Mouse (Mus musculus): Measurements from ENCODE around the gene Tmem206. TPM values are rescaled to one million over a fixed set of nuclear protein-coding genes. Genes with fewer than 3 reads are reported as not detected.

Gene Tmem206
- polyA plus RNA-seq, 1 experiment from 2014 or later = 6.7 TPM

DNA sequence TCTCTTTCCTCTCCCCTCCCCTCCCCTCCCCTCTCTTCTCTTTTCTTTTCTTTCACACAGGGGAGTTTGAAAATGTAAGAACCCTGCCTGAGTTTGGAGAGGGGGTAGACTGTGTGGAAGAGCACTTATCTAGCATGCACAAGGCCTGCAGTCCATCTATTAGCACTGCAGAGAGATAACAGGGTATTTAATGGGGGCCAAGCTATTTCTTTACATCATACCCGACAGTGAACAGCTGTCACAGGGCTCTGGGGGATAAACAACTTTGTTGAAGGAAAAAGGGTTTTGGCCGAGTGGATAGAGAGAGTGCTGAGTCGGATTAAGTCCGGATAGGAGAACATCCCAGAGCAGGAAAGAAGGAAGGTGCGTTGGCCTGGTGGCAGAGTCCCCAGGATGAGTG is 23.3 kb downstream of the Tmem206 start:
- TF ChIP-seq EP300 (optimal IDR thresholded peaks at IDR 0.05) = no peak
- TF ChIP-seq CTCF (IDR thresholded peaks at IDR 0.05; ENCODE audit: low read depth) = no peak
- peaks cover 9% of the 10 kb centered on the region; the same call in 1 of the 2 replicates for H3K36me3 ChIP-seq (ENCODE audit: control insufficient read depth, insufficient read depth, low read length)
- 0 out of 2 replicates have a peak overlapping the region, but pooled peaks have one; percentile 49 for H3K27ac ChIP-seq (replicated peaks)
- no peak overlapping the region for H3K9ac ChIP-seq (ENCODE audit: low read length)
- H3K4me1 ChIP-seq (replicated peaks; ENCODE audit: control insufficient read depth, insufficient read depth) = no peaks in the 10 kb centered on the region
- no peaks in the 10 kb centered on the region for H3K27me3 ChIP-seq (ENCODE audit: control insufficient read depth, insufficient read depth, low read length)
- no peaks in the 10 kb centered on the region for H3K9me3 ChIP-seq (ENCODE audit: control insufficient read depth, low read length)
- DNase-seq (ENCODE audit: low spot score) (no peak), ATAC-seq (ENCODE audit: low FRiP score, low TSS enrichment) (no peak; the same call in 1 of the 2 replicates)
- no peak overlapping the region for H3K4me3 ChIP-seq (ENCODE audit: low read depth, low read length)
- 30% methylated on average over 5 of the region's 5 CpGs for WGBS
- no peak overlapping the region for H3K4me2 ChIP-seq (replicated peaks; ENCODE audit: low read depth)

DNA sequence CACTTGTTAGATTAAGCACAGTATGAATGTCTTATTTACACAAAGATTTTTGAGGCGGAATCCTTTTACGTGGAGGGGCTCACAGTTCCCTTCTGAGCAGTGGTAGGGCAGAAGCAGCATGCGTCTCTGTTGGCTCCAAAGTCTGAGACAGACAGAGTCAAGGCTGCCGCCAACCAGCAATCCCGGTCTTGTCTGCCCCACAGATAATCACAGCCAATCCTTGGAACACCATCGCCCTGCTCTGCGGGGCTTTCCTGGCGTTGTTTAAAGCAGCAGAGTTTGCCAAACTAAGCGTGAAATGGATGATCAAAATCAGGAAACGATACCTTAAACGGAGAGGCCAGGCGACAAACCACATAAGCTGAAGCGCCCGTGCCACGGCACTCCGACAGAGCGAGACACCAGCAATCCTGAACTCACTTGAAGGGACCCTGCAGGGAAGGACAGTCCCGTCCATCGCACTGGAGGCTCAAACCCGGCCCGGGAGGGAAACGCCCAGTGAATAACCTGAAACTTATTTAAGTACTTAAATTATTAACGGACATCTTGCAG is 23.9 kb downstream of the Tmem206 start:
- ATAC-seq (ENCODE audit: low FRiP score, low TSS enrichment) (no peak), DNase-seq (ENCODE audit: low spot score) (no peak)
- WGBS = 63% methylated on average over 23 of the region's 23 CpGs

DNA sequence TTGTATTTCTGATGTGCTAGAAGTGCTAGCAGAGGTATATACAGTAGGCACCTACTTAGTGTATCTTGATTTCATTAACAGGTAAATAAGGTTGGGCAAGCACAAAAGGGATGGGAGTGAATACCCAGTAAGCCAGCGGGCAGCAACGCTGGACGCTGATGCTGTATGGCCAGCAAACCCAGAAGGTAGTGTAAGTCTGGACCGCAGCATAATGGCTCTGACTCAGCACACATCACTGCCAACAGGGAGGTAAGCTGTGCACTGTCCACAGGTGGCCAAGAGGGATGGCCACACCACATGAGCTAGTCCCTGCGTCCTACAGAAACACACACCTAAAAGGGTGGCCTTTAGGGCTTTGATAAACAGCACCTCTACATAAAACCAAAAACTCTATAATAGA is 24.6 kb downstream of the Tmem206 start:
- Histone ChIP-seq H3K4me1 (replicated peaks; ENCODE audit: control insufficient read depth, insufficient read depth) (no peaks in the 10 kb centered on the region), H3K4me3 (ENCODE audit: low read depth, low read length) (no peak overlapping the region), H3K27me3 (ENCODE audit: control insufficient read depth, insufficient read depth, low read length) (no peaks in the 10 kb centered on the region), H3K9ac (ENCODE audit: low read length) (no peak overlapping the region), H3K9me3 (ENCODE audit: control insufficient read depth, low read length) (no peaks in the 10 kb centered on the region), H3K36me3 (ENCODE audit: control insufficient read depth, insufficient read depth, low read length) (peaks cover 11% of the 10 kb centered on the region; the same call in 1 of the 2 replicates), H3K27ac (replicated peaks) (no peak overlapping the region), H3K4me2 (replicated peaks; ENCODE audit: low read depth) (no peak overlapping the region)
- DNase-seq (ENCODE audit: low spot score) (no peak), ATAC-seq (ENCODE audit: low FRiP score, low TSS enrichment) (no peak)
- 95% methylated on average over 5 of the region's 5 CpGs for WGBS
- TF ChIP-seq CTCF (IDR thresholded peaks at IDR 0.05; ENCODE audit: low read depth) (no peak), EP300 (optimal IDR thresholded peaks at IDR 0.05) (no peak)

More for the DNA sequence above, 23.9 kb downstream of the Tmem206 start:
- no peak overlapping the region for H3K4me3 ChIP-seq (ENCODE audit: low read depth, low read length)
- no peaks in the 10 kb centered on the region for H3K27me3 ChIP-seq (ENCODE audit: control insufficient read depth, insufficient read depth, low read length)
- H3K36me3 ChIP-seq (ENCODE audit: control insufficient read depth, insufficient read depth, low read length) = peaks cover 13% of the 10 kb centered on the region; the same call in 1 of the 2 replicates
- H3K9me3 ChIP-seq (ENCODE audit: control insufficient read depth, low read length) = no peaks in the 10 kb centered on the region
- H3K9ac ChIP-seq (ENCODE audit: low read length) = no peak overlapping the region
- no peak for TF ChIP-seq CTCF (IDR thresholded peaks at IDR 0.05; ENCODE audit: low read depth)
- H3K4me1 ChIP-seq (replicated peaks; ENCODE audit: control insufficient read depth, insufficient read depth) = no peaks in the 10 kb centered on the region
- H3K4me2 ChIP-seq (replicated peaks; ENCODE audit: low read depth) = no peak overlapping the region
- H3K27ac ChIP-seq (replicated peaks) = 0 out of 2 replicates have a peak overlapping the region, but pooled peaks have one; percentile 49

DNA sequence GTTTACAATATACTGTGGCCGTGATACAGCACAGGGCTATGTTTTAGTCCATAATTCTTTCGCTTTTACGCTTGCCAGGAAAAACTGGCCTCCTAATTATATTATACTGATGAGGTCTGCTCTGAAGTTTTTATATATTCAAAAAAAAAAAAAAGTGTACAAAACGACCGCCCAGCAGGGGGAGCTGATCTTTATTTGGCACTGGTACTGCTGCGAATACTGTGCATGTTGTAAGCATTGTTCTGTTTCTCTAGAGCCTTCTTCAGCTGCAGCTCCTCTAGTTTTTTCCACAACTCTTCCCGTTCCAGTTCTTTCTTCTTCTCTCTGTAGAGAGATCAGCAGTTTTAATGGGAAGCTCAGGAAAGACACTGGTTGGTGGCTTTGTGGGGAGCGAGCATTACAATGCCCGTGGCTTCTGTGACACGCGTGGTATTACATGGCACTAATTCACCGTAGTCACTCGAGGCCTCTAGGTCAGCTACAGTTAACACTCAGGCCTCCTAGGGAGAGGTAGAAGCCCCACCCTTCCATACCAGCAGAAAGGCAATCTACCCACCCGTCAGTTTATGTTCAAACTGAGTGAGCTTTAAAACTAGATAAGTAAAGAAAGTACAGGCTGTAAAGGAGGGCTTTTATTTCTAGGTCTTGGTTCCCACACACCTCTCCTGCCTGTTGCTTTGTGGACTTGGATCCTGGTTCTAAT is 27.2 kb downstream of the Tmem206 start:
- H3K4me1 ChIP-seq (replicated peaks; ENCODE audit: control insufficient read depth, insufficient read depth) = no peaks in the 10 kb centered on the region
- peak; percentile 62 for DNase-seq (ENCODE audit: low spot score)
- no peaks in the 10 kb centered on the region for H3K27me3 ChIP-seq (ENCODE audit: control insufficient read depth, insufficient read depth, low read length)
- no peaks in the 10 kb centered on the region for H3K9me3 ChIP-seq (ENCODE audit: control insufficient read depth, low read length)
- no peak for ATAC-seq (ENCODE audit: low FRiP score, low TSS enrichment)
- no peak overlapping the region for H3K4me2 ChIP-seq (replicated peaks; ENCODE audit: low read depth)
- H3K4me3 ChIP-seq (ENCODE audit: low read depth, low read length) = no peak overlapping the region
- H3K36me3 ChIP-seq (ENCODE audit: control insufficient read depth, insufficient read depth, low read length) = peaks cover 15% of the 10 kb centered on the region; the same call in 1 of the 2 replicates
- no peak overlapping the region for H3K9ac ChIP-seq (ENCODE audit: low read length)
- TF ChIP-seq CTCF (IDR thresholded peaks at IDR 0.05; ENCODE audit: low read depth) (peak; percentile 73), EP300 (optimal IDR thresholded peaks at IDR 0.05) (no peak)
- 61% methylated on average over 14 of the region's 14 CpGs for WGBS
- no peak overlapping the region; the same call in 1 of the 2 replicates for H3K27ac ChIP-seq (replicated peaks)

DNA sequence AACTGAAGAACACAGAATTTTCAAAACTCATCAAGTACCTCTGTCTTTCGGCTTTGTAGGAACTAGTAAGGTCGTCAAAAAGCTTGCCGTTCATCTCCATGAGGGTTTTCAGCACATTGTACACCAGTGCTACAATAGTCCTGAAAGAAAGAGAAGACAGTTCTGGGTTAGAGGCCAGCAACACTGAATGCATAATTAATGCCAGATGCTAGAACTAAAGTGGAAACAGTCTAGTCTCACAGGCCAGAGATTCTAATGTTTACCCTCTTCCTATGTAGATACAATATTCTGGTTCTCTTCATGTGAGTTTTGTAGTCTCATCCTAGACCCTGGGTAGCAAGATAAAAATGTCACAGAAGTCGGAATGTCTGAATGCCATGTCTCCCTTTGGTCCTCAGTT is 28.1 kb downstream of the Tmem206 start:
- no peaks in the 10 kb centered on the region for H3K4me1 ChIP-seq (replicated peaks; ENCODE audit: control insufficient read depth, insufficient read depth)
- ATAC-seq (ENCODE audit: low FRiP score, low TSS enrichment) (no peak), DNase-seq (ENCODE audit: low spot score) (no peak)
- H3K36me3 ChIP-seq (ENCODE audit: control insufficient read depth, insufficient read depth, low read length) = peaks cover 19% of the 10 kb centered on the region; the same call in 1 of the 2 replicates
- no peak overlapping the region for H3K4me2 ChIP-seq (replicated peaks; ENCODE audit: low read depth)
- no peaks in the 10 kb centered on the region for H3K9me3 ChIP-seq (ENCODE audit: control insufficient read depth, low read length)
- H3K4me3 ChIP-seq (ENCODE audit: low read depth, low read length) = no peak overlapping the region
- WGBS = 97% methylated on average over 4 of the region's 4 CpGs
- H3K27ac ChIP-seq (replicated peaks) = no peak overlapping the region
- no peak overlapping the region for H3K9ac ChIP-seq (ENCODE audit: low read length)
- H3K27me3 ChIP-seq (ENCODE audit: control insufficient read depth, insufficient read depth, low read length) = no peaks in the 10 kb centered on the region
- TF ChIP-seq CTCF (IDR thresholded peaks at IDR 0.05; ENCODE audit: low read depth) (no peak), EP300 (optimal IDR thresholded peaks at IDR 0.05) (no peak)

DNA sequence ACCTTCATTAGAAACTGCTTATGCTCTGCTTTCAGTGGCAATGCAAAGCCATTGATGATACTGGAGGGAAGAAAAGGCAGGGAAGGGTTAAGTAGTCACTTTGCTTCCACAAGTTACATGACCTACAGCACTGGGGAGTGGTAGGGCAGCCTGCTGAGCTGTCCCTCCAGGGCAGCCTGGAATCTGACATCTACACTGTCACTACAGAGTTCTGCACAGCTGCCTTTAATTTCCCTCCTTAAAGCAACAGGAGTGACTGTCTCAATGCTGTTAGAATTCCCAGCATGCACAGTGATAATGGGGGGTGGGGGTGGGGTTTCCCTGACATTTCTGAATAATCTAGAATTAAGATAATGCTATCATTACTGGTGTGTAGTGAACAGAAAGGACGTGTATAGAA is 31.2 kb downstream of the Tmem206 start:
- TF ChIP-seq EP300 (optimal IDR thresholded peaks at IDR 0.05) (no peak), CTCF (IDR thresholded peaks at IDR 0.05; ENCODE audit: low read depth) (no peak)
- no peak for ATAC-seq (ENCODE audit: low FRiP score, low TSS enrichment)
- Histone ChIP-seq H3K27me3 (ENCODE audit: control insufficient read depth, insufficient read depth, low read length) (no peaks in the 10 kb centered on the region), H3K36me3 (ENCODE audit: control insufficient read depth, insufficient read depth, low read length) (peaks cover 28% of the 10 kb centered on the region; the same call in 1 of the 2 replicates), H3K9ac (ENCODE audit: low read length) (no peak overlapping the region), H3K4me2 (replicated peaks; ENCODE audit: low read depth) (no peak overlapping the region), H3K27ac (replicated peaks) (no peak overlapping the region), H3K9me3 (ENCODE audit: control insufficient read depth, low read length) (no peaks in the 10 kb centered on the region), H3K4me3 (ENCODE audit: low read depth, low read length) (no peak overlapping the region), H3K4me1 (replicated peaks; ENCODE audit: control insufficient read depth, insufficient read depth) (no peaks in the 10 kb centered on the region)
- no peak for DNase-seq (ENCODE audit: low spot score)
- 81% methylated on average over 1 of the region's 1 CpGs for WGBS

Data from stomach, postnatal 0 days (tissue).